8 mouse cellular contexts compared by ENCODE assay signal in the genomic region with DNA sequence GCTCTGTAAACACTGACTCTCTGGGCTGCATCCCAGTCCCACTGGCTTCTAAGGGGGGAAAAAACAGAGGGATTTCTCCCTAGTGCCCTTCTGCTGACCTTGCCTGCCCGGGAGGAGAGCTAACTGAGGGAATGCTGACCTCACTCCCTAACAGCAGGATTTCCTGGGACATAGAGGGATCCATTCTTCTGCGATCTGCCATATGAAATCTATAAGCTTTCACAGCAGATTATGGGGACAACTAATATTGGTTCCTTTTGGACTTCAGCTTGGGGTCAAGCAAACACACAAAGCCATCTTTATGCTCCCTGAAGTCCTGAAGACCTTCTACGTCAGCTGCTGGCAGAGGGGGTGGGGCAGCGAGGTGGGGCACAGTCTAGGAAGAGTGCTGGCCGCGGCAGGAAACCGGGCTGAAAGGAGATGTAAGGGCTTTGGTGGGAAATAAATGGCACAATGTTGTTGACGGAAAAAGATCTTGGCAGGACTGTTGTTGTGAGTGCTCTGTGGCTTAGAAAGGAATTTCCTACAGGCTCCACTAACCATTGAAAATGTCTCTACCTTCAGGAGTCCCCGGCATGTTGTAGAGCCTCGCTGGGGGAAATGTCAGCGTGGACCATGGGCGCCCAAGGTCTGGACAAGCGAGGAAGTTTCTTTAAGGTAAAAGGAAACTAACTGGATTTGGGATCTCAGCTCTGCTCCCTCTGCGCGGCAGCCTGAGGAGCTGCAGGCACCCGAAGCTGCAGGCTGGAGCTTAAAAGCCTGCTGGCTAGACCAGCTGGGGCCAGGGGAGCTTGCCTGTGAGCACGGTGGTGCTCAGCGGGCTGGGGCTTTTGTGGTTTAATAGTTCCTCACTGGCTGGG.
DNase-seq lines count a peak whose midpoint lies in the region; ATAC-seq and TF ChIP-seq lines count a peak whose summit lies in the region.

No protein-coding gene starts in this region.

- peak overlapping the region; percentile 74 for H3K4me3 ChIP-seq in gastrocnemius, adult 2 months
- peak overlapping the region; percentile 25 for H3K4me3 ChIP-seq in hindbrain, embryonic 14.5 days (replicated peaks; ENCODE audit: low read length)
- peak overlapping the region; percentile 26 for H3K4me3 ChIP-seq in stomach, embryonic 14.5 days (ENCODE audit: low read depth, low read length)

- peak overlapping the region; percentile 79 for H3K27ac ChIP-seq in gastrocnemius, adult 2 months
- peak overlapping the region; percentile 62 for H3K27ac ChIP-seq in hindbrain, embryonic 14.5 days
- H3K27ac ChIP-seq in stomach, embryonic 14.5 days (ENCODE audit: low read length) = peak overlapping the region; percentile 89

- H3K36me3 ChIP-seq in hindbrain, embryonic 14.5 days (replicated peaks; ENCODE audit: control insufficient read depth, insufficient read depth) = no peaks in the 10 kb centered on the region
- H3K36me3 ChIP-seq in stomach, embryonic 14.5 days (ENCODE audit: control insufficient read depth, insufficient read depth, low read length) = no peaks in the 10 kb centered on the region; the same call in 1 of the 2 replicates

- under 1% methylated on average over 18 of the region's 18 CpGs for WGBS in hindbrain, embryonic 14.5 days
- 2% methylated on average over 18 of the region's 18 CpGs for WGBS in stomach, embryonic 14.5 days

- peaks cover 16% of the 10 kb centered on the region for H3K4me1 ChIP-seq in hindbrain, embryonic 14.5 days (replicated peaks; ENCODE audit: control insufficient read depth, insufficient read depth, low read length)
- peaks cover 26% of the 10 kb centered on the region for H3K4me1 ChIP-seq in stomach, embryonic 14.5 days (ENCODE audit: control insufficient read depth, insufficient read depth, low read length)

- no peaks in the 10 kb centered on the region for H3K9me3 ChIP-seq in hindbrain, embryonic 14.5 days (ENCODE audit: control insufficient read depth, low read length)
- no peaks in the 10 kb centered on the region for H3K9me3 ChIP-seq in stomach, embryonic 14.5 days (ENCODE audit: control insufficient read depth, low read depth, low read length)

- peak overlapping the region; percentile 57 for H3K4me2 ChIP-seq in hindbrain, embryonic 14.5 days (replicated peaks)
- peak overlapping the region; percentile 57 for H3K4me2 ChIP-seq in stomach, embryonic 14.5 days (replicated peaks; ENCODE audit: low read depth, low read length)

- intact Hi-C loops in gastrocnemius, adult 2 months (cut with DNase I) = no loop called here
- intact Hi-C loops in left cerebral cortex, postnatal 4 days (cut with DNase I) = no loop called here

- no peaks in the 10 kb centered on the region for H3K27me3 ChIP-seq in hindbrain, embryonic 14.5 days (ENCODE audit: control insufficient read depth, insufficient read depth, low read length)
- no peaks in the 10 kb centered on the region for H3K27me3 ChIP-seq in stomach, embryonic 14.5 days (ENCODE audit: control insufficient read depth, insufficient read depth, low read length)

- H3K9ac ChIP-seq in hindbrain, embryonic 14.5 days = peak overlapping the region; percentile 47
- H3K9ac ChIP-seq in stomach, embryonic 14.5 days (replicated peaks; ENCODE audit: low read depth, low read length) = peak overlapping the region; percentile 18

- peak; percentile 90 for DNase-seq in Muller cell, postnatal 12 days (ENCODE audit: inconsistent ontology term)
- peak; percentile 35 to 56 for DNase-seq in cerebellum, postnatal 10 days
- DNase-seq in gastrocnemius, adult 2 months = peak; percentile 63
- DNase-seq in hindbrain, embryonic 14.5 days (ENCODE audit: low spot score) = peak; percentile 37
- DNase-seq in left cerebral cortex, postnatal 4 days = peak; percentile 41
- peak; percentile 59 for DNase-seq in mesoderm, embryonic 11.5 days (ENCODE audit: low read depth, low spot score)
- no peak for DNase-seq in thymus, adult 18-20 months

- peak; percentile 27; the same call in 1 of the 2 replicates for TF ChIP-seq CTCF in gastrocnemius, adult 2 months (IDR thresholded peaks at IDR 0.05)

- peak; percentile 59; the same call in 1 of the 2 replicates for ATAC-seq in hindbrain, embryonic 14.5 days (ENCODE audit: low FRiP score)
- peak; percentile 19; the same call in 1 of the 2 replicates for ATAC-seq in stomach, embryonic 14.5 days (ENCODE audit: insufficient number of reproducible peaks, insufficient read depth, low FRiP score, low read depth)

Comparison
In these comparisons a context has a peak if more than half of its experiments do, and no peak if none do; other contexts are left out.
1. DNase-seq: peak in Muller cell, postnatal 12 days (single experiment), cerebellum, postnatal 10 days (2 of 2), gastrocnemius, adult 2 months (single experiment), hindbrain, embryonic 14.5 days (single experiment), left cerebral cortex, postnatal 4 days (single experiment) and mesoderm, embryonic 11.5 days (single experiment); none in thymus, adult 18-20 months (0 of 2).
2. Peak in every context shown above with its lines, with median percentiles within 50 percentile points of each other: H3K27ac ChIP-seq and H3K4me3 ChIP-seq.